Mouse (Mus musculus): Measurements from ENCODE around the gene Bet1. TPM values are rescaled to one million over a fixed set of nuclear protein-coding genes. Genes with fewer than 3 reads are reported as not detected.
A peak's percentile ranks its signal among the peaks of the same experiment; 100 is the strongest.

The Bet1 gene
- 10 to 100 TPM; 29.3 to 30.4 TPM for total RNA-seq (2021)
- long read RNA-seq, experiment 1, transcript Bet1-201 (4 exons, 1,516 nt): major isoform, 19 of 19 reads
- long read RNA-seq, experiment 1, partial matches to known transcripts: 0 of 19 reads
- long read RNA-seq, experiment 1, other reads (novel, unspliced or antisense): 0 of 19 reads
- long read RNA-seq, experiment 2, transcript Bet1-201 (4 exons, 1,516 nt): major isoform, 14 of 16 reads
- long read RNA-seq, experiment 2, partial matches to known transcripts: 0 of 16 reads
- long read RNA-seq, experiment 2, other reads (novel, unspliced or antisense): 2 of 16 reads

- peak; percentile 58 to 91 for DNase-seq (ENCODE audit: low spot score in 2 of 2)
Measured at GRCm38 (mm10) chr6:4086663-4087454, at the start of gene Bet1. Gene Bet1, minus strand, starts transcription at chr6:4086972.

GRCm38 (mm10) chr6:4132239-4132638, 45.5 kb upstream of the Bet1 start:
- DNase-seq (ENCODE audit: low spot score in 2 of 2): no peak

GRCm38 (mm10) chr6:4131149-4131548, 44.4 kb upstream of the Bet1 start:
- DNase-seq (ENCODE audit: low spot score in 2 of 2): no peak

- DNase-seq (ENCODE audit: low spot score in 2 of 2): no peak
Measured at GRCm38 (mm10) chr6:4118611-4119010, 31.8 kb upstream of the Bet1 start.

GRCm38 (mm10) chr6:4090423-4090822, 3.7 kb upstream of the Bet1 start:
- DNase-seq (ENCODE audit: low spot score in 2 of 2): no peak

GRCm38 (mm10) chr6:4072281-4072680, 14.5 kb downstream of the Bet1 start:
- DNase-seq (ENCODE audit: low spot score in 2 of 2): no peak

- no peak for DNase-seq (ENCODE audit: low spot score in 2 of 2)
Measured at GRCm38 (mm10) chr6:4069714-4070113, 17.1 kb downstream of the Bet1 start.

GRCm38 (mm10) chr6:4054387-4054786, 32.4 kb downstream of the Bet1 start:
- DNase-seq (ENCODE audit: low spot score in 2 of 2): no peak

GRCm38 (mm10) chr6:4052843-4053242, 33.9 kb downstream of the Bet1 start:
- no peak for DNase-seq (ENCODE audit: low spot score in 2 of 2)

- DNase-seq (ENCODE audit: low spot score in 2 of 2): no peak
Measured at GRCm38 (mm10) chr6:4047200-4047599, 39.6 kb downstream of the Bet1 start.

GRCm38 (mm10) chr6:4041821-4042220, 45.0 kb downstream of the Bet1 start:
- no peak for DNase-seq (ENCODE audit: low spot score in 2 of 2)

GRCm38 (mm10) chr6:4030956-4031355, 55.8 kb downstream of the Bet1 start:
- DNase-seq (ENCODE audit: low spot score in 2 of 2): no peak

Other genes with a start within 250 kb of the Bet1 start
- 1 to 10 TPM; 3.9 to 5.4 TPM for gene Tfpi2, start 98.1 kb downstream of the Bet1 start, total RNA-seq (2021)
- gene Gngt1, start 93.2 kb downstream of the Bet1 start, total RNA-seq (2021): not detected
- gene Gng11, start 83.1 kb downstream of the Bet1 start, total RNA-seq (2021): 10 to 100 TPM; 68.0 to 76.8 TPM